Mouse (Mus musculus) midbrain, embryonic 11.5 days (tissue): Measurements from ENCODE around the gene Safb2. TPM values are rescaled to one million over a fixed set of nuclear protein-coding genes. Genes with fewer than 3 reads are reported as not detected.

ENCODE experiments used
- ATAC-seq: fragments of 200-750 bp; cut with Nextera tagmentation; 2 replicates; pipeline ENCODE4 v1.8.0; 2017; ENCODE audit warnings: moderate TSS enrichment, moderate library complexity; ENCODE audit not compliant: low FRiP score
- DNase-seq: peaks from one replicate; pipeline ENCODE4 v3.0.0; 2015; ENCODE audit warnings: low spot score; ENCODE audit errors: missing footprints
- H3K27ac ChIP-seq: fragments of 300-500 bp; sonication (generic); 2 replicates; pipeline ENCODE4 v1.5.1; 2014; ENCODE audit warnings: low read depth, low read length
- H3K27me3 ChIP-seq: fragments of 300-500 bp; sonication (generic); 2 replicates; pipeline ENCODE4 v1.6.1; 2014; ENCODE audit warnings: mild to moderate bottlenecking, low read length, moderate library complexity, mixed read lengths; ENCODE audit not compliant: control insufficient read depth, insufficient read depth
- H3K36me3 ChIP-seq: fragments of 300-500 bp; sonication (generic); 2 replicates; pipeline ENCODE4 v1.6.1; 2014; ENCODE audit warnings: mild to moderate bottlenecking, low read length, moderate library complexity, mixed read lengths; ENCODE audit not compliant: control insufficient read depth, insufficient read depth
- H3K4me1 ChIP-seq: fragments of 300-500 bp; sonication (generic); 2 replicates; pipeline ENCODE4 v1.6.1; 2014; ENCODE audit warnings: low read length; ENCODE audit not compliant: control insufficient read depth, insufficient read depth
- H3K4me2 ChIP-seq: fragments of 300-500 bp; sonication (generic); 2 replicates; pipeline ENCODE4 v1.6.1; 2014; ENCODE audit warnings: mild to moderate bottlenecking, moderate library complexity
- H3K4me3 ChIP-seq: fragments of 300-500 bp; sonication (generic); 2 replicates; pipeline ENCODE4 v1.5.1; 2014; ENCODE audit warnings: low read depth, low read length
- H3K9ac ChIP-seq: fragments of 300-500 bp; sonication (generic); 2 replicates; pipeline ENCODE4 v1.6.1; 2014; ENCODE audit warnings: low read length
- H3K9me3 ChIP-seq: fragments of 300-500 bp; sonication (generic); 2 replicates; pipeline ENCODE4 v1.6.1; 2016; ENCODE audit warnings: low read length; ENCODE audit not compliant: control insufficient read depth
- WGBS: fragments of 180-500 bp; shearing (Covaris S2); extraction: QIAGEN DNeasy Blood & Tissue Kit; methylation state at CpG from one replicate; pipeline ENCODE4 v1.1.7; 2014; 5-methylcytosine and 5-hydroxymethylcytosine counted together
- polyA plus RNA-seq: library from polyadenylated mRNA; unstranded; fragments of >200 nt; fragmentation: Nextera tagmentation; extraction: Ambion mirVana; gene quantifications from 2 replicates; pipeline ENCODE4 v1.2.1, GENCODE M21; 2014

Gene Safb2
- polyA plus RNA-seq, 1 experiment from 2014 or later: 45.8 TPM

DNA sequence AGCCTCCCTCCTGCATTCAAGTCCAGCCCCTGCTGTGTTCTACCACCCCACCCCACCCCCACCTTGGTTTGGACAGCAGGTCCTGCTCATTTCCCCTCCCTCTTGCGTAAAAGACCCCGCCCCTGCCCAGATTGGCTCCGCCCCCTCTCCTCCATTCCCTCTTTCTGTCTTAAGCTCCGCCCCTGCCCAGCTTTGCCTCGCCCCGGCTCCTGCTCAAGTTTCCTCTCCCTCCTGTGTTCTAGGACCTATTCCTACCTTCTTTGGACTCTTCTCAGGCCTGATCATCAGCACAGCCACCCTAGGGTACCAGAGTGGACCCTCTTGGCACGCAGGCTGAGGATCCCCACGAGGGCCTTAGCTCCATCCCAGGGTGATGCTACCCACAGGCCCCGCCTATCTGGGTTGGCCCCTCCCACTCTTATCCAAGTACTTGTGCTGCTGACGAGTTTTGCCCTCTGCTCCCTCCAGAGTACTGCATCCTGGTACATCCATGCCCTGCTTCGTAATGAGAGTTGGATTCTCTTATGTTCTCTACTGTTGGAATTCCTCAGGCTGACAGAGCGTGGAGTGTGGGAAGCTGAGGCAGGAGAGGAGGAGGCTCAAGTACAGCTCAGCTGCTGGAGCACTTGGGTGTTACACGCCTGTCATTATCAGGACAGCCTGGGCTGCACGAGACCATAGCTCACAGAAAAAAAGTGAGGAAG lies 27.6 kb upstream of the Safb2 start:
- Histone ChIP-seq H3K9ac (no peak overlapping the region), H3K4me1 (peaks cover 28% of the 10 kb centered on the region), H3K4me2 (peak overlapping the region; percentile 24; the same call in 1 of the 2 replicates), H3K27ac (no peak overlapping the region), H3K27me3 (no peaks in the 10 kb centered on the region), H3K36me3 (peaks cover 7% of the 10 kb centered on the region), H3K4me3 (no peak overlapping the region), H3K9me3 (no peaks in the 10 kb centered on the region)
- ATAC-seq (no peak), DNase-seq (no peak)
- WGBS: 15% methylated on average over 14 of the region's 14 CpGs

DNA sequence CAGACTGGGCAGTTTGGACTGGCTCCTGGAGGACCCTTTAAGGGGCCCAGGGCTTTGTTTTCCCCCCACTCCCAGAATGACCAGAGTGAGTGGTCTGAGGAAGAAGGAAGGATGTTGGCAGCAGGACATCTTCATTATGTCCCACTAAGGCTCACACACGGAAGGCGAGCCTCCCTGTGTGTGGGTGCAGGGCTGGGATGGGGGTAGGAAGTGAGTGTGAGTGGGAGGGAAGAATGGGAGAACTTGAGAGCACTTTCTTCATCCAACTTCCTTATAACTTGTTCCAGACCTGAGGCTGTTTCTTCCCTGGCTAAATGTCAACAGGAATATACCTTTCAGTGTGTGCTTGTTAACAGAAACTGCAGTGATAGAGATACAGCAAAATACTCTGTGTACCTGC lies 26.9 kb upstream of the Safb2 start:
- Histone ChIP-seq H3K9ac (no peak overlapping the region), H3K36me3 (peaks cover 14% of the 10 kb centered on the region), H3K9me3 (no peaks in the 10 kb centered on the region), H3K4me1 (peaks cover 28% of the 10 kb centered on the region), H3K4me2 (no peak overlapping the region), H3K4me3 (no peak overlapping the region), H3K27me3 (no peaks in the 10 kb centered on the region), H3K27ac (no peak overlapping the region)
- DNase-seq (no peak), ATAC-seq (no peak)
- 71% methylated on average over 2 of the region's 2 CpGs for WGBS

DNA sequence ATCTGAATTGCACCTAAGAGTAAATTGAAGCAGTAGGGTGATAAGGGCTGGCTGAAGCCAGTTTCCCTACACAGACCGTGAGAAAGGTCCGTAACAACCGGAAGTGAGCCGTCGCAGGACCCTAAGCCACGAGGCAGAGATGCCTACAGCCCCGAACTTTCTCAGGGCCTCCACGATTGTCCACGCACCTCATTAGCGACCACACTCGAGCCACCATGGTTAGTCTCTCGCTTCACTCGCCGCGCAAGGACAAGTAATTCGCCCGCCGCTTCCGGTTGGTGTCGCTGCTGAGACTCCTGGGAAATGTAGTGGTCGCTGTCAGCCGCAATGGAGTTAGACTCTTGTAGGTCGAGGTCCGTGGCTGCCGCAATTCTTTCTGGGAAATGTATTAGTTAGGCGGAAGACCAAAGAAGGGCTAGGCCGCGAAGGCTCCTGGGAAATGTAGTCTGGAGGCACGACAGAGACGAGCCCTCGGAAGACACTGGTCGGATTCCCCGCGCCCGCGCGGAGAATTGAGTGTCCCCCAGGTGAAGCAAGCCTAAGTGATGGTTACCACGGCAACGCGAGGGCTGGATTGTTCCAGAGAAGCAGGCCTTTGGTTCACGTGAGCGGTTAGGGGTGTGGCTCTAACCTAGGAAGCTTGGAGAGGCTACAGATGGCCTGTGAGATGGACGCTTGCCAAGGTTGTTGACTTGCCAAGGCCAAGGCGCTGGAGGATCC lies 25.2 kb upstream of the Safb2 start, which contains the start of gene 2410015M20Rik:
TSS of gene 2410015M20Rik (minus strand) at position 320 of the 720 bp plus-strand sequence.
- DNase-seq (peak; percentile 99), ATAC-seq (peak; percentile 87)
- Histone ChIP-seq H3K4me3 (peak within 1 kb of the TSS; percentile 61), H3K9me3 (no peaks in the 10 kb centered on the region), H3K9ac (peak within 1 kb of the TSS; percentile 78), H3K4me2 (peak within 1 kb of the TSS; percentile 80), H3K27ac (no peak within 1 kb of the TSS), H3K27me3 (no peaks in the 10 kb centered on the region), H3K4me1 (peaks cover 22% of the 10 kb centered on the region), H3K36me3 (peaks cover 26% of the 10 kb centered on the region)
- WGBS: under 1% methylated on average over 44 of the region's 44 CpGs

GRCm38 (mm10) chr17:56608699-56609098 lies 24.3 kb upstream of the Safb2 start:
- peaks cover 17% of the 10 kb centered on the region for H3K4me1 ChIP-seq
- H3K27me3 ChIP-seq: no peaks in the 10 kb centered on the region
- peak overlapping the region; percentile 78; the same call in 1 of the 2 replicates for H3K9ac ChIP-seq
- DNase-seq (no peak), ATAC-seq (no peak)
- peaks cover 30% of the 10 kb centered on the region for H3K36me3 ChIP-seq
- no peak overlapping the region for H3K27ac ChIP-seq
- H3K9me3 ChIP-seq: no peaks in the 10 kb centered on the region
- peak overlapping the region; percentile 61 for H3K4me3 ChIP-seq
- peak overlapping the region; percentile 80 for H3K4me2 ChIP-seq
- 59% methylated on average over 5 of the region's 5 CpGs for WGBS

GRCm38 (mm10) chr17:56607521-56608062 lies 23.2 kb upstream of the Safb2 start:
- Histone ChIP-seq H3K4me3 (no peak overlapping the region), H3K27me3 (no peaks in the 10 kb centered on the region), H3K9ac (no peak overlapping the region), H3K36me3 (peaks cover 41% of the 10 kb centered on the region), H3K4me1 (peaks cover 17% of the 10 kb centered on the region), H3K9me3 (no peaks in the 10 kb centered on the region), H3K4me2 (no peak overlapping the region), H3K27ac (no peak overlapping the region)
- DNase-seq (no peak), ATAC-seq (no peak)
- WGBS: 81% methylated on average over 3 of the region's 3 CpGs

DNA sequence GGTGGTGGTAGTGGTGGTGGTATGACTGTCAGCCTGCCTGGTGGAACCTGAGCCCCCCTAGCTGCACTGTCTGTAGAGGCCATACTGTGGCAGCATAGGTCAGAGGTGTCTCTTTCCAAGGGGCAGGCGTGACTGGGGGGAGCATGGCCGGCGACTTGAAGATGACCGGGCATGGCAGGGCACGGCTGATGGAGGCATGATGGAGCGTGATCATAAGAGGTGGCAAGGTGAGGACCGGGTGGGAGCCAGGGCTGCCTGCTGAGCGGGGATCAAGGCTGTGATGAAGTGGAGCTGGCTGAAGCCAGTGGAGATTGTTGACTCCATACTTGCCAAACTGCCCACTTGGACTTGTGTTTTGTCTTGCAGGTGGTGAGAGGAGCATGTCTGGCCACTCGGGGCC lies 21.0 kb upstream of the Safb2 start:
- WGBS: 90% methylated on average over 9 of the region's 9 CpGs
- H3K4me3 ChIP-seq: no peak overlapping the region
- DNase-seq (no peak), ATAC-seq (no peak)
- H3K9ac ChIP-seq: no peak overlapping the region
- no peak overlapping the region for H3K4me2 ChIP-seq
- H3K4me1 ChIP-seq: peaks cover 14% of the 10 kb centered on the region
- H3K9me3 ChIP-seq: no peaks in the 10 kb centered on the region
- H3K36me3 ChIP-seq: peaks cover 58% of the 10 kb centered on the region
- H3K27me3 ChIP-seq: no peaks in the 10 kb centered on the region
- no peak overlapping the region for H3K27ac ChIP-seq

GRCm38 (mm10) chr17:56604422-56604821 lies 20.0 kb upstream of the Safb2 start:
- H3K27ac ChIP-seq: no peak overlapping the region
- H3K9ac ChIP-seq: no peak overlapping the region
- no peaks in the 10 kb centered on the region for H3K27me3 ChIP-seq
- WGBS: 95% methylated on average over 3 of the region's 3 CpGs
- peaks cover 67% of the 10 kb centered on the region for H3K36me3 ChIP-seq
- DNase-seq (no peak), ATAC-seq (no peak)
- peaks cover 9% of the 10 kb centered on the region for H3K4me1 ChIP-seq
- H3K4me2 ChIP-seq: no peak overlapping the region
- H3K9me3 ChIP-seq: no peaks in the 10 kb centered on the region
- no peak overlapping the region for H3K4me3 ChIP-seq

DNA sequence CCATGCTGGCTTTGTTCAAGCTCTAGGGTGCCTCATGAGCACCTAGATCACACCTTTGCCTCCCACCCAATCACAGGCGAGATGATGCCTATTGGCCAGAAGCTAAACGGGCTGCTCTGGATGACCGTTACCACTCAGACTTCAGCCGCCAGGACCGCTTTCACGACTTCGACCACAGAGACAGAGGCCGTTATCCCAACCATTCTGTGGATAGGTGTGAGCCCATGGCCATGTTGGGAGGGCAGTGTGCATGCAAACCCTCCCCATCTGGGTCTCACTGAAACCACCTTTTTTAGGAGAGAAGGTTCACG lies 19.6 kb upstream of the Safb2 start:
- Histone ChIP-seq H3K27me3 (no peaks in the 10 kb centered on the region), H3K36me3 (peaks cover 68% of the 10 kb centered on the region), H3K27ac (no peak overlapping the region), H3K9me3 (no peaks in the 10 kb centered on the region), H3K4me1 (peaks cover 7% of the 10 kb centered on the region), H3K4me2 (no peak overlapping the region), H3K4me3 (no peak overlapping the region), H3K9ac (no peak overlapping the region)
- WGBS: 92% methylated on average over 9 of the region's 9 CpGs
- DNase-seq: no peak
- no peak for ATAC-seq
